Mouse (Mus musculus) embryo, embryonic 11 days (tissue): Measurements from ENCODE around the gene Efna2.
"Not testable (repeated sequence)": the region's sequence is repeated elsewhere in the genome, so short reads cannot be mapped to it uniquely, and the experiment has no call there.

Experiments
- DNase-seq: peaks from one replicate; pipeline ENCODE4 v3.0.0-alpha.2; 2015

The Efna2 gene

GRCm38 (mm10) chr10:80156002-80156751 is 23.1 kb upstream of the Efna2 start:
- no peak for DNase-seq

DNA sequence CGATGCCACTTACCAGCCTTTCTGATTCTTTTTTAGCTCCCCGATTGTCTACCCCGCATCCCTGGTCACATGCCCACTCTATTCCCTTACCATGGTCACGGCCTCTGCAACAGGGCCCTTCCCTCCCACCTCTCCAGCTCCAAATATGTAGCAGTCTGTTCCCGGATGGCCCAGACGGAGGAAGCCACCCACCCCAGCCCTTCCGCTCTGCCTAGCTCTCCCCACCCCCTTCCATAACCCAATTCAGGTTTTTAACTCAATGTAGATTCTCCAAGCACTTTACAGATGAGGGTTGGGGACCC is 22.6 kb upstream of the Efna2 start:
- DNase-seq, result no peak

GRCm38 (mm10) chr10:80157141-80157929 is 21.9 kb upstream of the Efna2 start:
- DNase-seq, result no peak

DNA sequence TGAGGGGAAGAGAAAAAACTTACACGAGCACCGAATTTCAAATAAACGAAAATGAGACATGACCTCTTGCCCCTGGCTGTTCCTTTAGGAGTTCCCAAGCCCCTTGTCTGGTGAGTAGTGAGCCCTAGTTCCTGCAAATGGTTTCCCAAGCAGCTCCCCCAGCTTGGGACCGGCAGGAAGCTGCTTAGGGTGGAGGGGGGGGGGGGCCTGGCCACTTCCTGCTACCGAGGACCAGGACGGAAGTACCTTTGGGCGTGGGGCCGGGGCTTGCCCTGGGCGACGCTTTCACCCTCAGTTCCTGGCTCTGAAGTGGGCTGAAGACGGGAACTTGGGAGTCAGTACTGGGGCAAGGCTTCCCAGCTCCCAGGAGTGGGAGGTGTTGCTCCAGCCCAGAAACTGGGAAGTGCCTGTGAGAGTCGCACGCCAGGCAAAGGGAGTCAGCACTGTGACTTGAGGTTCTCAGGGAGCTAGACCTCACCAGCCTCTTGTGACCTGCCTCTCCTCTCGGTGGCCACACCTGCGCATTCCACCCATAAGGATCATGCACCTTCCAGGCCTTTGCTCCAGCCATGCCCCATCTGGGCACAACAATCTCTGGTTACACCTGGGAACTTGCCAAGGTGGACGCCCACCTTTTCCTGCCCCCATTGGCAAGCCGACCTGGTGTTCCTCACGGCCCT is 20.8 kb upstream of the Efna2 start:
- peak; percentile 71 for DNase-seq

DNA sequence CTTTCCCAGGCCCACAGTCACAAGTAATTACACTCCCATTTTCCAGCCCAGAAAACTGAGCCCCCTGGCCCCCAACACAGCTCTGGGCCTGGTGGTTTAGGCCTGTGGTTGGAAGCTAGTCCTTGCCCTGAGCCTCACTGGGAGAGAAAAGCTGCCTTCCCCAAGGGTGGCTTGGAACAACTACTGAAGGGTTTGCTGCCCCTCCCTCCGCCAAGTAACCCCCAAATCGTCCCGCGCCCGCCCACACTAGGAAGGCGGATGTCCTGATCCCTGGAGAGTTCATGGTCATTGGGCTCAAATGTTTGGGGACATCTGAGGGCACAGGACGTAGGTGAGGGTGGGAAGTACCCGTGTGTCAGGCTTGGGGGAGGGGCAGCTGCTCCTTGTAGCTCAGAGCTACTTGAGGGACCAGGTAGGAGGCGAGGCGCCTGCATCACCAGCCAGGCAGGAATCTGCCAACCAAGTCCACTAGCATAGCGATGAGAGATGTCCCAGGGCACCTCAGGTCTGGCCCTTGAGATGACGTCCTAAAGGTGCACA is 20.2 kb upstream of the Efna2 start:
- peak; percentile 74 for DNase-seq

DNA sequence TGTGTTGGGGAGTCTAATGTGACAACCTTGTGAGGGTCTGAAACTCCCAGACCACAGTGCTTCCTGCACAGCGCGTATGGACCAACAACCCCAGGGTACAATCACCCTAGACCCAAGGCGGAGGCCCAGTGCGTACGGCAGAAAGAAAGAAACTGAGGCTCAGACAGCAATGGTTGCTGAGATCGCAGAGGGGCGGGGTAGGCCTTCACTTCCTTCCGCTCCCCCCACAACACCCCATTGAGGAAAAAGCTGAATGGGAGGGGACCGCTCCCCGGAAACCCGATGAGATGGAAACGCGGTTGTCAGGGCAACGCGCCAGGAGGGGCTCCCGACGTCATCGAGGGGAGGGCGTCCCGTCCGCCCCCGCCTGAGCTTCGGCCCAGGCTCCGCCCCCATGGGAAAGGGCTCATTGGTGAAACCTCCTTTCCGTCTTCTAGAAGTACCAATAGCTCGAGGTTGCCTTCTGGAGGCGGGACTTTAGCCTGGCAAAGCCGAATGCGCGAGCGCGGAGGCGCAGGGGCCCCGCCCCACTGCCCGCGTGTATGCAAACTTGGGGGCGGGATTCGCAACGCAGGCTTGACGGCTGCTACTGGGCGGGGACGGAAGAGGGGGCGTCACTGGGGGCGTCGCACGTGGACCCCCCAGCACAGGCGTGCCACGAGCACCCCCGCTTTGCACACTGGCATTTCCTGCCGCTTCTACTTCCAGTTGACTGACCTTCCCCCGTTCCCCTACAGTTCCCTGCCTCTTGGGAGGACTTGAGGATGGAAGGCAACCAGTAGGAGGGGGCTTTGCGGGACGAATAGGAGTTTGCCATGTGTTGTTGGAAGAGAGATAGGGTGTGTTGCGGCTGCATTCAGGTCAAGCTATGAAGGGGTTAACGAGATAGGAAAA is 19.5 kb upstream of the Efna2 start:
- DNase-seq, result peak; percentile 100

DNA sequence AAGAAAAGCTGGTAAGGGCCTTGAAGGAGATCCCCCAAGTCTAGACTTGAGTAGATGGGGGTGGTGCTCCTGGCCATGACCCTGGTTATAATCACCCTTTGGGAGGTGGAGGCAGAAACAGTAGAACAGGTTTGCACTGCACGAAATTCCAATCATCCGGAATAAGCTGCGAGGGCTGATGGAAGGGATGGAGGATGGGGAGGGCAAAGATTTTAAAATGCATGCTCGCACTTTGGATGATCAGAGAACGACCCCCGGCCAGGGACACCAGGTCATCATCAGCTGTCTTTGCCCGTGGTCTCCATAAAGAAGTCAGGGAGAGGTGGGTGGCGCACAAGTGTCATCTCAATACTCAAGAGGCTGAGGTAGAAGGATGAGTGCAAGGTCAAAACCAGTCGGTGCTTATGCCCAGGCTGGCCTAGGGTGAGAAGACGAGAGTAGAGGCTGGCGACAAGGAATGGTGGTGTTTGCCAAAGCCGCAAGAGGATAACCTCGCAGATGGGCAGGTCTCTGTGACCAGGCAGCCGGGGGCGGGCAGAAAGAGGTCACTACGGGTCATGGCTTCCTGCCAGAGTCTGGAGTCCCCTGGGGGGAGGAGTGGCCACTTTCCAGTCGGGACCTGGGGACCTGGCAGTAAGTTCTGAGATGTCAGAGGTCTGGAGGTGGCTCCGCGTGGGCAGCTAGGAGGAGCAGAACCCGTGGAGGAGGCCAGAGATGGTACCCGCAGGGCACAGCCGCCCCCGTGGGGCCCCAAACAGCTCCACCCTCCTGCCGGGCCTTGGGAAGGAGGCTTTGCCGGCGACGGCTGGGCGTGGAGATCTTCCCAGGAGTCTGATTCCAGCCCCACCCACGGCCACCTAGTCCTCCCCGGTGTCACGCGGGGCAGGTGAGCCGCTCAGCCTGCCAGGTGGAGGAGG is 18.6 kb upstream of the Efna2 start:
- DNase-seq, result peak; percentile 83

DNA sequence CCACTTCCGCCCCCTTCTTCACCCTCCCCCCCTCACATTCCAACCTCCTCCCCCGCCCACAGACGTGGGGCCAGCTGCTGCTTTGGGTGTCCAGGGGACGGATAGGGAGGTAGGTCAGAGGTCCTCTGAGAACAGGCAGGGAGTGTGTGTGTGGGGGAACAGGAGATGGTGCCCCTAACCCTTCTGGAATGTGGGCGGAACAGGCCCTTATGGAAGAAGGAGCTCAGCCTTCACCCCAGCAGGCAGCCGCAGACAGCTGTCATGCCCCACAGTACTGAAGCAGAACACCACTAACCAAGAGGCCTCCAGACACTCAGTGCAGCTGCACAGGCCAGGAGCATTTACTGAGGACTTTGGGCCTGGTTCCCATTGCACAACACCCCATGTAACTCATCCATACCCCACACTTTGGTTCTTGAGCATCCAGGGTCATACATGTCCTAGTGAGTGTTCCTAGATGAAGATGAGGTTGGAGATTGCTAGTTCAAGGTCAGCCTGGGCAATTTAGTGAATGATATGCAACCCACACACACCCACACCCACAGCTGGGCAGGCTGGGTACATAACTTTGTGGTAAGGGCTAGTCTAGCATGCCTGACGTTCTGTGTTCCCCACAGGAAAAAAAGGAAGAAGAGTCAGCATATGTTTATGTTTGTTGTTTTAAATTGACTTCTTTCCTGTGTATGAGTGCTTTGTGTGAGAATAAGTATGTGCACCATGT is 17.6 kb upstream of the Efna2 start:
- peak; percentile 83 for DNase-seq

DNA sequence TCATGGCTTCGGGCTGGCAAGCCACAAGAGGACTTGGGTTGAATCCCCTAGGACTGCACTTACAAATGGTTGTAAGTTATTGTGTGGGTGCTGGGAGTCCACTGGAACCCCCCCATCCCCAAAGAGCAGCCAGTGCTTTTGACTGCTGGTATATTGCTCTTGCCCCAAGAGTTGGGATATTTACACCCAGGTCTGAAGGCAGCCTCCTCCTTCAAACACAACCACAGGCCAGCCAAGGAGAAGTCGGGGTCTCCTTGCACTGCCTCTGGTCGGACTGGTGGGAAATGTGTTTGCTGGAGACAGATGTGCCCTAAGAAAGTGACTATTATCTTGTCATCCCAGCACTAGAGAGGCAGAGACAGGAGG is 17.1 kb upstream of the Efna2 start:
- DNase-seq, result no peak

GRCm38 (mm10) chr10:80162716-80163299 is 16.5 kb upstream of the Efna2 start:
- no peak for DNase-seq

DNA sequence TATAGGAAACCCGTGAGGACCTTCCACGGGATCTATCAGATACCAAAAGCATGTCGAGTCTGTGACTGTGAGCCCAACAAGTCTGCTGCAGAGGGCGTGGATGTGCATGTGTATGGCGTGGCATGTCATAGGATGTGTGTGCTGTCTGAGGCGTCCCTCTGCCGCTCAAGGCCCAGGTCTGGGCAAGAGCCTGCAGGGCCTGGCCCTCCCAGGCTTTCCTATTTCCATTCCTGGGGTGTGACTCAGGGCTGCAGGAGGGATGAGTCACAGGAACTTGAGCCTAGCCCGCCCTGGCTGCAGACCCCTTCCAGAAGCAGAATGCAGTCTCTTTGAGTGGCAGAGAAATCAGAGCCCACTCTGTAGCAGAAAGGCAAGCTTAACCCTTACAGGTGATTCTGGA is 15.6 kb upstream of the Efna2 start:
- DNase-seq, result no peak

DNA sequence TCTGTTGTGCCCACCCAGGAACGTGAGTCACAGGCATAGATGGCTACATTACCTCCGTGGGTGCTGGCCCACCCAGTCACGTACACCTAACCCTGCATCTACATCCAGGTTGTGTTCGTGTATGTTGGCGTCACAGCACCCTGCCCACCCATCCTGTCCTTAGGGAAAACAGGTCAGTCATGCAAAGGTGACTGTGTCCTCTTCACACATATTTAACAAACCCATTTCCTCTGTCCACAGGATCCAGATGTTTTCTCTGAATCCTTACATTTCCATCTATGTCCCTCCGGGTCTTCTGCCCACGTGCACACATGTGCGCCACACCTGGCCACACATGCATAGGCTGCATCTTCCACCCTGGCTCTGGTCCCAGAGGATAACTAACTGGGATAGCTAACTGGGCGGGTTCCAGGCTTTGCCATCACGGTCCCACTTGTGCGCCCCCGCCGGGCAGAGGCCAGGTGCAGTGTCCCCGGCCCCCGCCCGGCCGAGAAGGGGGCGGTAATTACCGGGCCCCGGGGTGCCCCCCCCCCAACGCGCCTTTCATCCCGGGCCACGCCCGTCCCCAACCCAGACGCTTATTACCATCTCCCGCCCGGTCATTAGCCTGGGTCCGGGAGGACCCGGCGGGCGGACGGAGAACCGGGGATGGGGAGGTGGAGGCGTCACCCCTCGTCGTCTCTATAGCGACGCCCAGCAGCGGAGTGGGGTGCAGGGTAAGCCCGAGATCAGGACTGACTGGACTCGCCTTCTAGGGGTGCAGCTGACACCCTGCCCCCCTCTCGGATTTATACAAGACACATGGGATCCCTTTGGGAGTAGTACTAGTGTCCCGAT is 14.9 kb upstream of the Efna2 start:
- peak; percentile 32 for DNase-seq

DNA sequence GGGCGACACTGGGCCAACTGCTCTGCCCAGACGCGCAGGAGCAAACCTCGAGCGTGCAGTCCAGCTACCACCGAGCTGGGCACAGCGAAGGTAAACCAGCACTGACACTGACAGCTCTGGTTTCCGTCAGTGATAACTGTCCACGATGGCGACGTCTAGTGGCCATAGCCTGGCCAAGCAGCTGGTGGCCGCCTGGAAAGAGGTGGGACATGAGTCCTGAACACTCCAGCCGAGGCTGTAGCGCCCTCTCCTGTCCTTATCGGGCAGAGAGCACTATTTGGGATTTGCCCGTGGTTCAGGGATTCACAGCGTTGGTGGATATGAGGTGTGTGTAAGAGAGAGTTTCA is 14.3 kb upstream of the Efna2 start:
- DNase-seq, result peak; percentile 97

DNA sequence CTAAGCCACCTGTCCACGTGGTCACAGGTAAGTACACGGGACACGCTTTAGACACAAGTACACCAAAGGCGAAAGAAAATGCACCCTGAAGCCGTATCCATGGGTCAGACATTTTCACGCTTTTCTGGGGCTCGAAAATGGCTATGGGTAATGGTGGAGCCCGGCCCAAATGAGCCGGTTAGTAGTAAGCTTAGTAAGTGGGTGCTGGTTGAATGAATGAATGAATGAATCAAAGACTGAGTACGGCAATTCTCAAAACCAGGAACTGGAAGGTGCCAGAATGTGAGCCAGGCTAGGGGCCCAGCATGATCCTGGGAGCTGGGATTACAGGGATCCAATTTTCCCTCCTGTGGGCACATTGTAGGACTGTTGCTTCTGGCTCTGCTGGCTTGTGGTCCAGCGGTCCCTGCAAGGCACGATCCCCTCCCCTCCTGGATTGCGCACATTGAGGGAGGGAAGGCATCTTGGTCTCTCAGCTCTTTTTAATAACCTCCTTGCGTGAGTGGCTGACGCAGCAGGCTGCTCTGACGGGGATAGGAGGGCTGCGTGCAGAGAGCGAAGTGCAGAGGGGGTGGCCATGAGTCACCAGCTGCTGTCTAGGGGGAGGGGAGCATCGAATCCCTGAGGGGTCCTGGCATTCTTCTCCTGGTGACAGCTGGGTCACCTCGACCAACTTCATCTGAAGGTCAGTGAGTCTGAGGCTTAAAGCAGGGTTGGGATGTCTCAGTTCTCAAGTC is 13.7 kb upstream of the Efna2 start, which contains the start of gene Cirbp:
Cirbp (plus strand) TSS at position 594 of the 737 bp plus-strand sequence.
- peak; percentile 66 for DNase-seq

GRCm38 (mm10) chr10:80166136-80166535 is 13.1 kb upstream of the Efna2 start:
- not testable (repeated sequence) for DNase-seq

- DNase-seq, result peak; percentile 100
These were observed 11.7 kb upstream of the Efna2 start for GRCm38 (mm10) chr10:80167460-80168037.

GRCm38 (mm10) chr10:80168038-80168661 is 11.1 kb upstream of the Efna2 start:
- peak; percentile 97 for DNase-seq

DNA sequence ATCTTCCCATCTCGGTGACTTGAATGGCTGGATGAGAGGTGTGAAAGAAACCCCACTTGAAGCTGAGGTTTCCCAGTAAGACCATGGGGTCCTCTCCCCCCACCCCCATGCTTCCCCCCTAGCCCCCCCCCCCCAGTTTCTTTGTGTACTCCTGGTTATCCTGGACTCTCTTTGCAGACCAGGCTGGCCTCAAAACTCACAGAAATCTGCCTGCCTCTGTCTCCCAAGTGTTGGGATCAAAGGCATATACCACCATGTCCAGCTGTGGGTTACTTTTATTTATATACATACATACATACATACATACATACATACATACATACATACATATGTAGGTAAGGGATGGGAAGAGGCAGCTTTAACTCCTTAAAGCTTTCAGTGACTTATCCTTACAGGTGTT is 10.2 kb upstream of the Efna2 start:
- DNase-seq, result no peak
